Mouse (Mus musculus): ENCODE measurements at regions not wholly inside any gene's neighbourhood (a gene's known extent, or its start where the extent isn't known, plus 50 kb on each side); places are given as distances from the start of the nearest gene placed in this dataset.

DNA sequence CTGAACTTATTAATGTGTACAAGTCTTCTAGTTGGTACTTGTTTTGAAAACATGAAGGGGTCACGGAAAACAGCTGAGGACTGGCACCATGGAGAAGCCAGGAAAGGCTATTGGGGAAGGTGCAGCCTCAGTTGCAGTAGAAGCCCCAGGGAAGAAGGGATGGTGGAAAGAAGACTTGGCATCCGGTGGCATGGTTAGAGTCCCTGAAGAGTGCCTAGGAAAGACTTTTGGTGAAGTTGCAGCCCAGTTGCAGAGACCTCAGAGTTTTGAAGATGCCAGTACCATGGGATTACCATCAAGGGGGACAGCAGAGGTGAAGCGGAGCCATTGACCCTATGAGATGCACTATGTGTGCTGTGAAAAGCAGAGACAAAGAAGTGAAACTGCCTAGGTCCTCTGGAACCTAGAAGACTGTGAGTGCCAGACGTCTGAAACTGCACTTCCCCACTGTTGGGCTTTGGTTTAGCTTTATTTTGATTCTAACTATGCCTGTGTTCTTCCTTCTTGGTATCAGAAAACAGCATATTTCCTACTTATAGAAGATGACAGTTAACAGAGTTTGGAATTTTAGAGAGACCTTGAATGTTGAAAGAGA lies 96.9 kb upstream of the Zfp648 start:
- DNase-seq (ENCODE audit: low spot score in 2 of 2): peak in 1 of 2 experiments; percentile 15
- intact Hi-C loops (cut with DNase I): no loop called here

DNA sequence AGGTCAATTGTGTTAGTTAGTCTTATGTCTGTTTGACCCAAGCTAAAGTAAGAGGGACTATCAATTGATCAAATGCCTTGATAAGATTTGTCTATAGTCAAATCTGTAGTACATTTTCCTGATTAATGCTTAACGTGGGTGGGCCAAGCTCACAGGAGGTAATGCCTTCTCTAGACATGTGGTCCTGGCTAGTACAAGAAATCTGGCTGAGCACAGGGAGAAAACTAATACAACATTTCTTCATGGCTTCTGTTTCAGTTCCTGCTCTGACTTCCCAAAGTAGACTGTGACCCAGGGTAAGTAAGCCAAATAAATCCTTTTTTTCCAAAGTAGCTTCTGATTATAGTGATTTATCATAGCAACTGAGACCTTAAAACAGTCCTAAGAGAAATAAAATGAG lies 96.2 kb upstream of the Zfp648 start:
- intact Hi-C loops (cut with DNase I): no loop called here
- no peak for DNase-seq (ENCODE audit: low spot score in 2 of 2)

DNA sequence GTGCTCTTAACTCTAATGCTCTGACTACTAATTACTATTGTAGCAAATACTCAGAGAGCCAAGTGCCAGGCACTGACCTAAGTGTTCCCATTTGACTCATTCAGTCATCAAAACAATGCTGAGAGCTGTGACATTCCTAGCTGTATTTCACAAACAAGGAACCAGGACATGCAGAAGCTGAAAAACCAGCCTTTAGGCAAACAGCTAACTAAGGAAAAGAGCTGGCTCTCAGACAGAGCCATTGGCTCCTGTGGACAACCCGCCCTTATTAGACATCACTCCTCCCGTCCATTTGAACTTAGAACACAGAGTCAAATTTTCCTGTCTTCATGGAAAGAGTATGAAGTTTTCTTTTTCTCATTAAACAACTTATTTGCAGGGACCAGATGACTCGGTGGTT lies 88.5 kb upstream of the Zfp648 start:
- DNase-seq (ENCODE audit: low spot score in 2 of 2): no peak
- intact Hi-C loops (cut with DNase I): no loop called here

DNA sequence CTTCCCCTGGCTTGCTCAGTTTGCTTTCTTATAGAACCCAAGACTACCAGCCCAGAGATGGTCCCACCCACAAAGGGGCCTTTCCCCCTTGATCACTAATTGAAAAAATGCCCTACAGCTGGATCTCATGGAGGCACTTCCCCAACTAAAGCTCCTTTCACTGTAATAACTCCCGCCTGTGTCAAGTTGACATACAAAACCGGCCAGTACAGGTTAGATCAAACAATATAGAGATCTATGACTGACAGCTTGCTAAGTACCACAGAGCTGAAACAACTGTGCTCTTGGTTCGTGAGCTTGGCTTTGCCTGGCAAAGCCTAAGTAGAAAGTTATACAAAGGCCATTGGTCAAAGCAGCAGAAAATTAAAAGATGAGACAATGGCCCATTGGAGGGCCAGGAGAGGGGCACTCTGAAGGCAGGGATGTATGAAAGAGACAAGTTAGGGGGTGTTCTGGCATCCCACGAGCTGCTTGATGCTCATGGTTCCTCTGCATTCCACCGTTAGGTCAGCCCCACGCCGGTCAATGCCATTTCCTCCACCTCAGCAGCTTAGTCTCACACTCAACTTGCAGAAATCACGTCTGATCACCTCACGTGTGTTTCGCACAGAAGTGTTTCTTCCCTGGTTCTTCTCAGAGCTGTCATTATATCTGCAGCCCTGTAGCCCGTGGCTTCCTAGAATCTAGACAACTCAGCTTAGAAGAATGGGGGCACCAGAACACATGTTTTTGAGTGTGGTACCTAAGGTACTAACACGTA lies 87.5 kb upstream of the Zfp648 start:
- intact Hi-C loops (cut with DNase I): no loop called here
- no peak for DNase-seq (ENCODE audit: low spot score in 2 of 2)

DNA sequence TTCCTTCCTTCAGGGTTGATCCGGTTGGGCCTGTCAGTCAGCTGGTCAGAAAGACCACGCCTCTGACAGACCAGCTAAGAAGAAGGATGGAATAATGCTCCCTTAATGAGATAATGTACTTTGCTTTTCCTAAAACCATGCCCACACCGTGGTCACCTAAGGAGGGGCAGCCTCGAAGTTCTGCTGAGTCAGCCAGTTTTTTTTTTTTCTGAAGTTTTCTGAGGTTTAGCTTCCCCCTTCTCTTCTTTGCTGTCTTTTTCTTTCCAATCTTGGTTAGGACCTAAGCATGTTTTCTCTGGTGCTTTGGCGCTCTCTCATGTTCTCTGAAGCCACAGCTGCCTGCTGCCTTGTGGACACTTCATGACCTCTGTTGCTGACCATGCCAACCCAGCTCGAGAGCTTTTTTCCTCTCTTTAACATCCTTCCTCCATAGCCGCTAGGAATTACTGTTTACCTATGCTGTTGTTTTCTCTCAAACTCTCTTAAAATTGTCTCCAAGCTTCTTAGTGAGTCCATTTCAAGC lies 84.7 kb upstream of the Zfp648 start:
- no peak for DNase-seq (ENCODE audit: low spot score in 2 of 2)
- intact Hi-C loops (cut with DNase I): loop anchor here (5.0 kb wide), 1 partner anchor 84 kb away; no protein-coding TSS in a partner anchor

DNA sequence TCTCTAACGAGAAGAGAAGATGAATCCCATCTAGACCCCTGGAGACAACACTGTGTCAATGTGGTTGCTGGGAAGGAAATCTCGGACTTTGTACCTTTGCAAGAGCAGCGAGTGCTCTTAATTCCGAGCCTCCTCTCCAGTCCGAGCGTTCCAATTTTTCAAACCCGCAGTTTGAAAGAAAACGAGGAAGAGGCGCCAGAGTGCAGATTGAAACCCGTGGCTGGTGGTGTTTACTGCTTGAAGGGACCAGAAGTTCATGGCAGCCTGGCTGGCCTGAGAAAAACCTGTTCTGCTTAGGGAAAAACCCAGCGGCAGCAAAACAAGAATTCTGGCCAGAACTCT lies 83.7 kb upstream of the Zfp648 start:
- DNase-seq (ENCODE audit: low spot score in 2 of 2): peak; percentile 40 to 55
- intact Hi-C loops (cut with DNase I): loop anchor here (5.0 kb wide), 1 partner anchor 85 kb away; no protein-coding TSS in a partner anchor

DNA sequence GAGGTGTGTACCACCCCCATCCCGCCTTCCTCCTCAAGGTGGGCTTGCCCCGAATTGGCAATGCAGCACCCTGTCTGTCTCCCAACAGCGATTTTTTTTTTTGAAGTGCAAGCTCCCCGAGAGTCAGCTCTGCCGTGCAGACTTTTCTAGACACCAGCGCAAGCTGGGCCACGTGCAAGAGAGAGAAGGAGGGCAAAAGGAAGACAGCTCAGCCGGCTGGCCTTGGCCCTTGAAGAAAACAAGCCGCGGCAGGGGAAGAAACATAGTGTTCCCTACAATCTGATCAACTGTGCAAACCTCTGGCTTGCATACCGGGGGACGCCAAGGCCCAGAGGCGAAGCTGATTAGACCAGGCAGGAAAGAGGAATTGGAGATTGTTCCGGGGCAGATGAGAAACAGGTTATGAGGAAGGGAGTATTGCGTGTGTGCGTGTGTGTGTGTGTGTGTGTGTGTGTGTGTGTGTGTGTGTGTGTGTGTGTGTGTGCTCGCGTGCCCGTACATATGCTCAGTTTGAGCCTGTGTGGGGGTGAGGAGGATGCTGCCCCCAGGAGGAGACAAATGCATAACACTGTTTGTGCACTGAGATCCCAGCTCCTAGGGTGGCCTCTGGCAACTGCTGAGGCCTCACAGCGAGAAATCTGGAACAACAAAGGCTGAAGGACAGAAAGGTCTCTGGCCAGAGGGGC lies 83.2 kb upstream of the Zfp648 start:
- peak; percentile 68 to 74 for DNase-seq (ENCODE audit: low spot score in 2 of 2)
- intact Hi-C loops (cut with DNase I): loop anchor here (1.0 to 5.0 kb wide), 2 partner anchors 86 to 219 kb away; partner anchors contain the start of gene Glul

DNA sequence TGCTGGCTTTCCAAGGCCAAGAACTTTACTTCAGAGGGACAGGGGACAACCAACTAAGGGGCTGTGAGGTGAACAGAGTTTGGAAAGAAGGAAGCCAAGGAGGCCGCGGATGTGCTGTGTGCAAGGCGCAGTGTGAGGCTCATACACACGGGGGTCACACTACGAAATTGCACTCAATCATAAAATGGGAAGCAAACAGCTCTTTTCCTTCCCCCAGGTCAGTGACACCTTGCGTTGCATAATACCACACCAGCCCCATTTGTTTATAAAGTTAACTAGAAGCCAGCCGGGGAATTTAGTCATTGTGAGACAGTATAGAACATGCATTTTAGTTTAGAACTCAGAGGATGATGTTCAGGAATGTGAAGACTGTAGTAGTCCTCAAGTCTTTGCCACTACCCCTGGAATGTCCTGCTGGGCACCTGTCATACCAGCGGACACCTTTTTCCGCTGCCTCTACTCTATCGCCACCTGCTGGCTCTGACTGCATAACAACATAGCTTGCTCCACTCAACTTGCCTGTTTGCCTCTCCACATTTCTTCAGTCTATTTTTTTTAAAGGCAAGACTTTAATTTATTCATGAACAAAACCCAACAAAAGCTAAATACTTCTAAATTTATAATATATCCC lies 82.5 kb upstream of the Zfp648 start:
- DNase-seq (ENCODE audit: low spot score in 2 of 2): peak; percentile 56 to 77
- intact Hi-C loops (cut with DNase I): loop anchor here (1.0 to 5.0 kb wide), 2 partner anchors 86 to 219 kb away; partner anchors contain the start of gene Glul

DNA sequence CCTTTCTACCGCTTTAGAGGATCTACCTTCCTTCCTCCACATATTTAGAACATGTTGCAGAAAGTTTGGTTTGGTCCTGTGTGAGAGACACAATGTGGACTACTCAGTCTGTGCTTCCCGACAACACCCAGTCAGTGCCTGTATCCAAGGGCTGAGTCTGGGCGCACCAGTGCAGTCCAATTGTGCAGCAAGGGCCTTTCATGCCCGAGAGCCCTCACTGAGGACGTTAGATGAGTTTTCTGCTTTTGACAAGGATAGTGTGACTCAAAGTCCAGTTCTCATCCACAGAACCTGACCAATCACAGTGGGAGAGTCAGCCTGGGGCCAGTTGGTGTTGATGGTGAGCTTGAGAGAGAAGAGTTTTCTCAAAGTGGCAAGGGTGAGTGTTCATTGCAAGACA lies 81.4 kb upstream of the Zfp648 start:
- intact Hi-C loops (cut with DNase I): loop anchor here (5.0 kb wide), 2 partner anchors 63 to 87 kb away; no protein-coding TSS in a partner anchor
- DNase-seq (ENCODE audit: low spot score in 2 of 2): no peak

DNA sequence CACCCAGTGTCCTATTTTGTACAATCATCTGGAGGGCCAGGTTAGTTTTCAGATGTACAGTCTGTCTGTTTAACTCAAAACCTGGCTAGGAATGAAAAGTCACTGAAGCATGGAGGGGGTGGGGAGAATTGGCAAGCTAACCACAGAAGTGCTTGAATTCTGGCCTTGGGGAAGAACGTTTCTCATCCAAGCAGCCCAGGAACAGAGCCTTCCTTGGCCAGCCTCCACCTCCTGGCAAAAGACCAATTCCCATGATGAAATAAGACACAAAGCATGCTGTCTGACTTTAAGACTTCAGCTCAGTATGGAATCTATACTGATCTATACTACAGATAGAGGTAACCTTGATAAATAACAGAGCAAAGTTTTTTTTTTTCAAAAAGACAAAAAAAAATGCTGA lies 80.3 kb upstream of the Zfp648 start:
- DNase-seq (ENCODE audit: low spot score in 2 of 2): peak; percentile 68 to 75
- intact Hi-C loops (cut with DNase I): loop anchor here (5.0 kb wide), 1 partner anchor 62 kb away; no protein-coding TSS in a partner anchor

DNA sequence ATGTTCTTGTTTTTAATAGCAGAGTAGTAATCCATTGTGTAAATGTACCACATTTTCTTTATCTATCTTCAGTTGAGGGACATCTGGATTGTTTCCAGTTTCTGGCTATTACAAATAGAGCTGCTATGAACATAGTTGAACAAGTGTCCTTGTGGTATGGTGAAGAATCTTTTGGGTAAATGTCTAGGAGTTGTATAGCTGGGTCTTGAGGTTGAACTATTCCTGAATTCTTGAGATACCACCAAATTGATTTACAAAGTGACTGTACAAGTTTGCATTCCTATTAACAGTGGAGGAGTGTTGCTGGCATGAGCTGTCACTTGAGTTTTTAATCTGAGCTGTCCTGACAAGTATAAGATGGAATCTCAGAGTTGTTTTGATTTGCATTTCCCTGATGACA lies 76.0 kb upstream of the Zfp648 start:
- no peak for DNase-seq (ENCODE audit: low spot score in 2 of 2)
- intact Hi-C loops (cut with DNase I): loop anchor here (5.0 kb wide), 1 partner anchor 57 kb away; no protein-coding TSS in a partner anchor

DNA sequence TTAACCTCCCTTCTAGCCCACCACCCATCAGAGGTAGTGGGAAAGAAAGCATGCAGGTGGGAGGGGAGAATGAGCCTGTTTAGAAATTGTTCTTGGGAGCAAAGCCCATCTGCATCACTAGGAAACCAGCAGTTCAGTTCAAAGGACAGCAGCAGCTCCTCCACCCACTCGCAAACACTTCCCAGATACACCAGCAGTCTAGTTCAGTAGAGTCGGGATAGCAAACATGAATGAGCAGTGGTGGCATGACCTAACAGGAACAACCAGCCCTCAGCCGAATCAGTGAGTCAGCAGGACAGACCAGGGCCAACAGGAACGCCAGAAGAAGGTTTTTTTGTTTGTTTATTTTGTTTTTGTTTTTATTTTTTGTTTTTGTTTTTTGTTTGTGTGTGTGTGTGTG lies 74.5 kb upstream of the Zfp648 start:
- DNase-seq (ENCODE audit: low spot score in 2 of 2): no peak
- intact Hi-C loops (cut with DNase I): no loop called here

DNA sequence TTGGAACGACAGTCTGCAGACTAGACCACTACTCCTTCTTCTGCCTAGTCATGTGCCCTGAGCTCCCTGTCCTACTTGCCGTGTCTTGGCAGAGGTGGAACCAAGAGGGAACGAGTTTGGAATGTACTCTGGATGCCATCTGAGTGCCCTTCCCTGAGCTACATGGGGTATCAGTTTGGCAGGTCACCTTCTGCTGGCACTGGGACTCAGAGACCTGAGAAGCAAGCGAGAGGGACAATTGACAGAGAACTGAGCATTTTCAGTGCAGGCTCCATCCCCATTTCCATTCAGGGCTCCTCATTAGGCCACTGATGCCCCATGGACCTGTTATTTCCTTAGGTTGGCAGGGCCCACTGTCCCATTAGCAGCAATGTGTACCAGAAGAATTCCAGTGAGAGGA lies 61.5 kb upstream of the Zfp648 start:
- intact Hi-C loops (cut with DNase I): no loop called here
- peak; percentile 40 to 48 for DNase-seq (ENCODE audit: low spot score in 2 of 2)

DNA sequence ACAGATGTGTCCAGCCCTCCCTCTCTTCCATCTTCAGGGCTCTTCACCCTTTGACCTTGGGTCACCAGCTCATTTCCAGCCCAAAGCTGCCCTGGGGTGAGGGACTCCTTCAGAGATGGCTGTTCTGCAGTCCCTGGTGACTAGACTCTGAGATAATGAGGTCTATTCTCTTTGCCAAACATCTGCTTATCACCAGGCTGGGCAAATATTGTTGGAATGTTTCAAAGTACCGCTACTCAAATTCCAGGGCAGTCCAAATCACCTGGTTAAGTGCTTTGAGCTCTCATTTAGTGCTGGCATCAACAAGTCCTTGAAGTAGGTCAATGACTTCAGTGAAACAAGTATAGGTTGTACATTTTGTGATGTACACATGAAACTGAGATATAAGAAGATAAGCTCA lies 57.3 kb upstream of the Zfp648 start:
- intact Hi-C loops (cut with DNase I): no loop called here
- DNase-seq (ENCODE audit: low spot score in 2 of 2): no peak

DNA sequence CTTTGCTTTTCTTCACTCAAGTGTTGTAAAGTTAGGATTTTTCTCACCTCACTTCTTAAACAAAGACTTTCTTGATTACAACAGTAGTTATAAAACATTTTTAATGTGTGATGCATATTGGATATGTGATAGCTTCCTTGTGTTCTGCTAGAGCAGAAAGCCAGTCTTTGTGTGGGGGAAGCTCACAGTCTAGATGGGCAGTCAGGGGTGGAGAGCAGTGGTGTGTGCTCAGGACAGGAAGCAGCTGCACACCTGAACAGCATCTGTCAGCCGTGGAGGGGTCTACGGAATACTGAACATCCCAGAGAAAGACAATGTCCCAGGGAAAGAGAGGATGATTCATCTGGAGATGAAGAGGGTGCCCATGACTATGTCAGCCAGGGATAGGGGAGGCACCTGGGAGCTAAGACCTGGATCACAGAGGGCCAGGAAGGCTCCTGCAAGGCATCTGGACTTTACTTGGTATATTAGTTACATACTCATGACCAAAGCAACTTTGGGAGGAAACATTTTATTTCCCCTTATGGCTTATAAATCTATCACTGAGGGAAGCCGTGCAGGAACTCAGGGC lies 53.9 kb upstream of the Zfp648 start:
- no peak for DNase-seq (ENCODE audit: low spot score in 2 of 2)
- intact Hi-C loops (cut with DNase I): no loop called here

DNA sequence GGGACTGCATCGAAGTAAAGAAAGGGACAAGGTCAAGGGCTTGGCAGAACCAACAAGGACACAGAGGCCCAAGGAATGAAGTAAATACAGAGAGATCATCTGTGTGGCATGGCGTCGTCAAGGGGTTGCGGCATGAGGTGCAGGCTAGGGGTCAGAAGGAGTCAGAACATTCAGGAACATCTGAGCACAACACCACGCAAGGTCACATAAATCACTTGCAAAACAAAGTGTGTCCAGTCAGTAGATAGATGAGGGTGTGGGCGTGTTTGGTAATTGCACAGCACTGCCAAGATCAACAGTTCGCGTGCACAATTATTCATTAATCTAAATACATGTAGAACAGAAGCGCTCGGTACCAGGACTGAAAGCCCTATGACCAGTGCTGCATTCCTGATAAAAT lies 52.0 kb upstream of the Zfp648 start:
- intact Hi-C loops (cut with DNase I): no loop called here
- no peak for DNase-seq (ENCODE audit: low spot score in 2 of 2)

DNA sequence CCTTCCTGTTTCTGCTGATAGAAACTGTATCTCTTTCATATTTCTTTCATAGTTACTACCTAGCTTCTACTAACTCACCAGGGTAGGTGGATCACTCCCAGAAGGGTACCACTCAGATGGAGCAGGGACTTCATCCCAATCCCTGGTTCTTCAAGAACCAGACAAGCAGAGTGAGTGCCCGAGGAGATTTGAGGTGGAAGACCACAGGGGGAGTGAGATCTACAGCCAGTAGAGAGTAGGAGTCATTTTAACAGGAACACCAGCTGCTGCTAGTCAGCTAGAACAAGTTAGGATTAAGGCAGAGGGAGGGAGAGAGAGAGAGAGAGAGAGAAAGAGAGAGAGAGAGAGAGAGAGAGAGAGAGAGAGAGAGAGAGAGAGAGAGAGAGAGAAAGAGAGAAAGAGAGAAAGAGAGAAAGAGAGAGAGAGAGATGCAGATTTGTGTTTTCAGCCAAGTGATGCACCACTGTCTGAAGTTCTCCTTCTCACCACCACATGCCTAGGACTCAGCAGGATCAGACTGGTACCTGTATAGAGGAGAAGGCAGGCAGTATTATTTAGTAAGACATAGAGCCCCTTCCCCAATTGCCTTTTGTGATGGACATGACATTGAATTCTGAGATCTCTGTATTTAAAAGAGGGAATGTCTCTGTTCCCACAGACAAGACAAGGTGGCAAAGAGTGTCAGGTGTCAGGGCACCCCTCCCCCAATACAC lies 51.4 kb upstream of the Zfp648 start:
- no peak for DNase-seq (ENCODE audit: low spot score in 2 of 2)
- intact Hi-C loops (cut with DNase I): no loop called here

DNA sequence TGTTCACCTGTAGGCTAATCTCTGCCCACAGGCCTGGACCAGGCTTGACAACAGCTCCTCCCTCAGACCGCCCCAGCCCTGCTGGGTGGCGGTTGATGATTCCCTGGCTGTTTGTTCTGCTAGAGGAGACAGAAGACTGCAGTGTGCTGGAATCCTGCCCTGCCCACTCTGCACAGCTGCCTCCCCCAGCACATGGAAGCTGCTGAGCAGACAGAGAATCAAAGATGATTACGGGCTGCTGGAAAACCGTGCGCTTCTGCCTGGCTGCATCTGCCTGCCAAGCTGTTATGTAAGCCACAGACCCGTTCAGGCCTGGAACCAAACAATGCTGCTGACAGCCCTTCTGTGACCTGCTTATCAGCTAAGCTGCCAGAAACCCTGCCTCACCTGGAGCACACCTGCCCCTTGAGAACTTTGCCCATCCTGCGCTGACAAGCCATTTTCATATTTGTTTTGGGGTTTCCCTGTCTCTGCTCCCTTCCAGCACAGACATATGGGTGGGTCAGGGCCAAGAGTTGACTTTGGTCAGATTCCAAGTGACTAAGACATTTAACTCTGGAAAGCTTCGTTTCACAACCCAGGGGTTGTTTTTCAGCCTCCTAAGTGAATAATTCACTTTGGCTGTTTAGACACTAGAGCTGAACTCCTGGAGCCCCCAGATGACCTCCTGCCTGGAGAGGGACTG lies 50.7 kb upstream of the Zfp648 start:
- DNase-seq (ENCODE audit: low spot score in 2 of 2): peak; percentile 85 to 95
- intact Hi-C loops (cut with DNase I): no loop called here

Data from left cerebral cortex, postnatal 14 days (tissue).